Mouse (Mus musculus) lung, adult 18-20 months (tissue): ENCODE measurements at regions not wholly inside any gene's neighbourhood (a gene's known extent, or its start where the extent isn't known, plus 50 kb on each side); places are given as distances from the start of the nearest gene placed in this dataset.
A peak's percentile ranks its signal among the peaks of the same experiment; 100 is the strongest.

Source experiments
- DNase-seq, 2 experiments: peaks; one replicate each; pipeline ENCODE4 v3.0.0; 2022; ENCODE audit warnings: mixed read lengths in 2 of 2

DNA sequence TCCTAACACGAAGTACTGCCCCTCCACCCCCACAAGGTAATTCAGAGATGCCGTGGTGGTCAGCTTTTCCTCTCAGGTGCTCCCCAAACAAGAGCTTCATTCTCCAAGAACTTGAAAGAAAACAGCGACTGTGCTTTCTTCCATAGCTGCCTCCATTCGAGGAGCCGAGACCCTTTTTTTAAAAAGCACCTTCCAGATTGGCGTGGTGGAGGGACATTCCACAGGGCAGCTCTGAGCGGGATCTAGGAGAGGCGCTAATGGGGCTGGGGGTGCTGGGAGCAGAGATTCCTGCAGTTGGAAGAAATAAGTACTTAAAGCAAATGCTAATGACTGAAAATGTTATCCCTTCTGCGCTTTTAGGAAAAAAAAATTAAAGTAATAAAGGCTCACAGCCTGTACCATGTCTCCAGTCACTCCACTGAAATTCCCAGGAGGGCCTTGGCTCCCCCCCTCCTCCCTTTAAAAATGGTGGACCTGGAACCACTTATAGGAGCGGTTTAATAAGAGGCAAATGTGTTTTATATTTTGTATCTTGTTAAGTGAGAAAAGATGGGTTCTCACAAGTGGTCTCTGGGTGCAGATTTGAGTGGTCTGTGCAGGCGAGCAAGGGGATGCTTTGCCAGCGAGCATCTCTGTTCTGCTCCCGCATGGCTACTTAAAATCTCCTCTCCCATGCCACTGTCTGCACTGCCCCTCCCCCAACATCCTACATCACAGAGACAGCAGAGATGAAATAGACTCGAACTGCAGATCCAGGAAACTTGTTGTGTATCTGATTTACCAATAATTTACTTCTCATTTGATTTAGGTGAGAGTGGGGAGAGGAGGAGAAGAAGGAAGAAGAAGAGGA is 77.4 kb upstream of the Zfhx3 start:
- DNase-seq: no peak

DNA sequence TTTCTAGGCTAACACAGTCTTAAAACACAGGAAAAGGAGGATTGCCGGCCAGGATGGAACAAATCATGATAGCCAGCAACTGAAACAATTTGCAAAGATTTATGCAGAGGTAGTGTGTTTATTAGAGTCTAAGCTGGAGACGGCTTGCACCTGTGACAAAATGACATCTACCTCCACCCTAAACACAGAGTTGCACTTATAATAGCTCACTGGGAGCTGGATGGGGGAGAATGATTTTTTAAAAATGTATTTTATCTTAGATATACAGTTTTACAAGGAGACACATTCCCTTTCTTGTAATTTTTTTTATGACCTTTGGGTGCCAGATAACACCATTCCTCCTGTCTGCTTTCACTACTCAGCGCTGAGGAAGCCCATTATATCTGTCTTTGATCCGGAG is 76.7 kb upstream of the Zfhx3 start:
- DNase-seq: no peak

DNA sequence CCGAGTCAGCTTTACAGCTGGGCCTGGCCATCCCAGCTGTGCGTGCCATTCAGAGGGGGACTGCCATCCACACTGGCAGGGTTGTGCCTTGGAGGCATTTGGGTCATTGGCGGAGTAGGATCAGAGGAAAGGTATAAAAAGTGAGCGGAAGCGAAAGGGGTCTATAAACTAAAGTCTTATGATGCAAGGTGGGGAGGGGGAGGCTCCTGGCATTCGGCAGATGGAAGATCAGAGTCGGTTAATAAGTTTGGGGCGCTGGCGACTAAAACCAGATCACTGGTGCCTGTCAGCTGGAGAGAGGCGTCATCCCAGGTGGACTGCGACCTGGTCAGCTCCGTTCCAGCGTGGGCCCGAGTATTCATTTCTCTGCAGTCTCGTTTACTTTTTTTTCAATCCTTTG is 70.7 kb upstream of the Zfhx3 start:
- no peak for DNase-seq

DNA sequence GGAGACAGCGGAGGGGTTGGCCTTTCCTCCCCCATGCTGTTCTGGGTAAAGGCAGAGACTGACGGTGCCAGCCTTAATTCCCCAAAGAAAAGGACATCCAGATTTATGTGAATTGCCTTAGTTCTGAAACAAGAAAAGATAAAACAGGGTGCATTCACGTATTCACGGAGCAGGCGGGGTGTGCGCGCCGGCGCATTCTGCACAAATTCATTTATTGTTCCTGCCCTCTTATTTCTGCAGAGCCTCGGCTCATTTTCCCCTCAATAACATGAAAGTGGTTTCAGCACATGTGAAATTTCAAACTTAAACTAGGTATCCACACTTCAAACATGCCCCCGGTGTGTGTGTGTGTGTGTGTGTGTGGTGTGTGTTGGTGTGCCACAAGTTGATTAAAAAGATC is 70.3 kb upstream of the Zfhx3 start:
- DNase-seq: no peak

DNA sequence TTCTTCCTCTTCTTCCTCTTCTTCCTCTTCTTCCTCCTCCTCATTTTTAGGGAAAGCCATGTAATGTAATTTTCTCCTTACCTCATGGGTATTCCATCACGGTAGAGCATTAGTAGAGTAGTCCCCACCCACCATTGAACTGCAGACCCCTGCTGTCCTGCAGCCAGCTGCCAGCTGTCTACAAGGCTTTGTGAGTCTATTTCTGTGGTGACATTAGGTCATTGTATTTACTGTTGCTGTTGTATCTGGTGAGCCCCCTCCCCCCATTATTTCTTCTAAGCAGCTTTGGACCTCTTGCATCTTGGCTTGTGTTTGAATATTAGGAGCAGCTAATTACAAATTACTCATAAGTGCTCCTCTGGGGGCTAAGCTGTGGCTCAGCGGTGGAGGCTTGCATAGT is 66.0 kb upstream of the Zfhx3 start:
- no peak for DNase-seq

DNA sequence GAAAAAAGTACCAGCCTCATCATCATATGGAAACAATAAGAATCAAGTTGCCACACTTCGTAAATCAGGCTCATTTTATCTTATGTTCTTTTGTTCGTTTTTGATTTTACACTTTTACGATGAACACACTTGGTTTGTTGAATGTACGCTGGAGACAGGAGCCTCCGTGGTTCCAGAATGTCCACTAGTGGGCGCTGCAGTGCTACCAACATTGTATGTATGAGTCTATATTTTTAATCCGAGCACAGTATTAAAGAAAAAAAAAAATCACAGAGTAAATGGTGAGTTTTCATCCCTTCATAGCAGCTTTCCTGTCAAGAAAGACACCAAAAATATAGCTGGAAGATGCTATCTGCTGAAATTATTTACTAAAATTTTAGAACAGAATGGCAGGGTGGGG is 60.6 kb upstream of the Zfhx3 start:
- DNase-seq: peak; percentile 28 to 30

DNA sequence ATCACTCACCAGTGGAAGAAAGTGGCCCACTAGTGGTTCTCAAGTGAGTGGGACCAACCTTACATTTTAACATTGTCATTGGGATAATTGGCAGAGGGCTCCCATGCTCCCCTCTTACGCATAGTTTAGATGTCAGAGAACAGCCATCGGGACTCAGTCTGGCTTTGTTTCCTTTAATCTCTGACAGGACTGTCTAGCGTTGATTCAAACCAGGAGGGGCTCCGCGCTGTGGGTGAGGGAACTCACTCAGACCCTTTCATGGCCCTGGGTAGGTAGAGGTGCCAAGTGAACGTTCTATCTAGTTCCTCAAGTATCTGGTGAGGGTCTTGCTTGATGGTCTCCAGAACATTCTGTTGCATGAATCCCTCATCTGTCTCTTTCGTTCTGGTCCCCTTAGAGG is 56.9 kb upstream of the Zfhx3 start:
- no peak for DNase-seq

DNA sequence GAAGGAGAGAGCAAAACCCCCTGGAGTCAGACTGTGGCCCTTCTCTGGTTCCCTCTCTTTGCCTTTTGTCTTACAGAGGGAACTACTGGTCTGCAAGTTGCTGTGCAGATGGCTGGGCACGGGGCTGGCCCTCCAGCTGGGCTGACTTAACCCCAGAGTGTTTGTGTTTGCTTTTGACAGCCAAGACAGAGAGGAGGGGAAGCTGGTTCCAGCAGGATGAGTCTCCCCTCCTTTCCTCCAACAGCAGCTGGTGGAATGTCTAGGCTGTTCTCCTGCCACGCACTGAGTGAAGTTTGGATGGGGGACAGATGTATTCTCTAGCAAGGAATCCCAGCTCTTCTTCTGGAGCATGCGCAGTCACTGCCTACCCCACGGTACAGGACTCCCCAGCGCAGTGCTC is 56.5 kb upstream of the Zfhx3 start:
- DNase-seq: peak; percentile 10 to 13

DNA sequence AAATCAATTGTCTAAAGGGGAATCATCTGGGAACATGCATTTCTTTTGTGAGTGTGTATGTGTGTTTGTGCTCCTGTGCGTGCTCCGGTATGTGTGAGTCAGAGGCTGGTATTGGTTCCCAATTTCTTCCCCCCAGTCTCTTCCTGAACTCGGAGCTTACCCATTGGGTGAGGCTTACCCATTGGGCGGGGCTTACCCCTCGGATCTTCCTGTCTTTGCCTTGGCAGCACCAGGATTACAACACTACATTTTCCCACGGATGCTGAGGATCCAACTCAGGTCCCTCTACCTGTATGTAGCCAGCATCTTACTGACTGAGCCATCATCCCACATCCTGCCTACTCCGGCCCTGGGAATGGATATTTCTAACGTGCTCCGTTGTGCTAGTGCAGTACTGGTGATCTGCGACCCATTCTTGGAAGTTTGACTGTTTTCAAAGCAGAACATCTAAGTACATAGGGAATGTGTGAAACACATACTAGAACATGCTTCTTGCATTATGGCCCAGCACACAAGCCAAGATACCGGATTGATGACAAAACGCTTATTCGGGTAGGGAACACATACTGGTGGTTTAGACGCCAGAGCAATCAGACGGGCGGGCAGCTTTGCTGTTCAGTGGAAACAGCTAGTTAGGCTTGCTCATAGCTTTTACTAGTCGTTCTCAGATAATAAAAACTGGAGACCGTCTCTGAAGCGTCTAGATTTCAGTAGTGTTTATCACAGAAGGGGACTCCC is 55.8 kb upstream of the Zfhx3 start:
- DNase-seq: no peak

DNA sequence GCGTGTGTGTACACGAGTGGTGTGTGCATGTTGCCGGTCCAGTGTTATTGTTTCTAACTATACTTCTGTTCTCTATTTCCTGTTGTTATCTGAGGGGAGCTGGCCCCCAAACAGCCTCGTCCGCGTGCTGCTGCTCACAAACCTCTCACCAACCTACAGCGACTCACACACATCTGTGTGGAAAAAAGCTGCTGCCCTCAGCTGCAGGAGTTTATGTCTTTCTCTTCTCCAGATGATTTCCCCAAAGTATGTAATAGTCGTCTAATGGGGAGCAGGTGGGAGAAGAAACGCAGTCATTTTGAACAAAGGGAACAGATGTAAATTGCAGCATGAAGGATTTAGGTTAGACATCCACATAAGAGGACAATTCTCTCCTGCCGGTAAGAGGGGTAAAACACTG is 55.1 kb upstream of the Zfhx3 start:
- DNase-seq: no peak

DNA sequence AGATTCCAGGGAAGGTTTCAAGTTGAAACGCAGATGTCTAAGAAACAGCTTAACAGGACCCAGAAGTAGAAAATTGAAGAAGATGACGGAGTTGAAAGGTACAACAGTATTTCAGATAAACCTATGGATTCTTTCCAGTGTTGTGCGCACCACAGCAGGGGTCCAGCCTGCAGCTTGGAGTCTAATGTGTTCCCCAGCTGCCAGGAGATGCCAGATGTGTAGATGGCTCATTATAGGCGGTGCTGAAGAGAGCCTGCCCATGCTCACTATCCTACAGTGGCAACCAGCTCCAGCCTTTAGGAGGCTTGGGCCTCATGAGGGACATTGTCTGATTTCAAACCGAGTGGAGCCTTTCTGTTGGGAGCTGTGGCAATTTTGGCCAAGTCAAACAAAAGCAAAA is 51.5 kb upstream of the Zfhx3 start:
- no peak for DNase-seq
